Mouse (Mus musculus) spleen, adult 2 months (tissue): ENCODE measurements around the gene Ppm1h. TPM values are rescaled to one million over a fixed set of nuclear protein-coding genes. Genes with fewer than 3 reads are reported as not detected.

Source experiments
- DNase-seq, 2 experiments: peaks; one replicate each; pipeline versions ENCODE4 v3.0.0 to v3.0.0-alpha.2; 2012 to 2021; ENCODE audit warnings: low spot score in 2 of 2, low read depth in 1 of 2
- H3K27ac ChIP-seq: fragments of 200-500 bp; 2 replicates; pipeline ENCODE4 v1.5.1; 2012; ENCODE audit warnings: low read length, inconsistent platforms; ENCODE audit not compliant: insufficient read depth
- H3K27me3 ChIP-seq: fragments of 200-500 bp; 2 replicates; pipeline ENCODE4 v1.6.1; 2012; ENCODE audit warnings: mild to moderate bottlenecking, moderate library complexity, low read length, inconsistent platforms; ENCODE audit not compliant: control insufficient read depth, insufficient read depth
- H3K36me3 ChIP-seq: fragments of 200-500 bp; 2 replicates; pipeline ENCODE4 v1.6.1; 2012; ENCODE audit warnings: mild to moderate bottlenecking, low read length, inconsistent platforms; ENCODE audit not compliant: control insufficient read depth, insufficient read depth
- H3K4me1 ChIP-seq: fragments of 200-500 bp; 2 replicates; pipeline ENCODE4 v1.6.1; 2011; ENCODE audit warnings: inconsistent platforms; ENCODE audit not compliant: control insufficient read depth, insufficient read depth, insufficient read length
- H3K4me3 ChIP-seq: fragments of 200-500 bp; 2 replicates; pipeline ENCODE4 v1.5.1; 2011; ENCODE audit warnings: mild to moderate bottlenecking, inconsistent platforms; ENCODE audit not compliant: insufficient read depth, insufficient read length; ENCODE audit errors: extremely low read depth
- CTCF ChIP-seq: fragments of 200-500 bp; IDR thresholded peaks from 2 replicates; pipeline ENCODE4 v1.5.1; 2011; ENCODE audit warnings: mild to moderate bottlenecking, inconsistent platforms; ENCODE audit not compliant: insufficient read depth, insufficient read length, insufficient replicate concordance; ENCODE audit errors: extremely low read depth
- POLR2A ChIP-seq: fragments of 200-500 bp; IDR thresholded peaks from 2 replicates; pipeline ENCODE4 v1.6.1; 2011; ENCODE audit warnings: low read depth, low read length, inconsistent platforms
- WGBS: fragments of 180-500 bp; shearing (Covaris S2); methylation state at CpG from one replicate; pipeline ENCODE4 v1.1.7; 2018; 5-methylcytosine and 5-hydroxymethylcytosine counted together
- polyA plus RNA-seq: library from polyadenylated mRNA; depleted of rRNA; stranded (reverse); fragments of >200 nt; gene quantifications from 2 replicates; pipeline ENCODE4 v1.2.3, GENCODE M21; 2012

Ppm1h gene
- polyA plus RNA-seq, 1 experiment = 9.7 TPM

GRCm38 (mm10) chr10:122749876-122750275 is 71.3 kb downstream of the Ppm1h start:
- Histone ChIP-seq H3K4me1 (peaks cover 2% of the 10 kb centered on the region; the same call in 1 of the 2 replicates), H3K27ac (no peak overlapping the region), H3K4me3 (no peak overlapping the region), H3K27me3 (no peaks in the 10 kb centered on the region), H3K36me3 (no peaks in the 10 kb centered on the region)
- 90% methylated on average over 7 of the region's 7 CpGs for WGBS
- DNase-seq = no peak
- TF ChIP-seq POLR2A (no peak), CTCF (no peak)

GRCm38 (mm10) chr10:122752950-122753923 is 74.7 kb downstream of the Ppm1h start:
- 75% methylated on average over 17 of the region's 17 CpGs for WGBS
- peak overlapping the region; percentile 28; the same call in 1 of the 2 replicates for H3K27ac ChIP-seq
- no peak for TF ChIP-seq CTCF
- TF ChIP-seq POLR2A = no peak
- no peak for DNase-seq
- no peaks in the 10 kb centered on the region for H3K36me3 ChIP-seq
- no peak overlapping the region for H3K4me3 ChIP-seq
- H3K27me3 ChIP-seq = no peaks in the 10 kb centered on the region
- peaks cover 4% of the 10 kb centered on the region; the same call in 1 of the 2 replicates for H3K4me1 ChIP-seq

GRCm38 (mm10) chr10:122753924-122754307 is 75.4 kb downstream of the Ppm1h start:
- peaks cover 2% of the 10 kb centered on the region; the same call in 1 of the 2 replicates for H3K4me1 ChIP-seq
- no peak for DNase-seq
- H3K27me3 ChIP-seq = no peaks in the 10 kb centered on the region
- H3K36me3 ChIP-seq = no peaks in the 10 kb centered on the region
- H3K4me3 ChIP-seq = no peak overlapping the region
- 71% methylated on average over 2 of the region's 2 CpGs for WGBS
- TF ChIP-seq CTCF (no peak), POLR2A (no peak)
- no peak overlapping the region for H3K27ac ChIP-seq

GRCm38 (mm10) chr10:122754967-122755366 is 76.4 kb downstream of the Ppm1h start:
- Histone ChIP-seq H3K4me3 (no peak overlapping the region), H3K36me3 (no peaks in the 10 kb centered on the region), H3K27ac (no peak overlapping the region), H3K27me3 (no peaks in the 10 kb centered on the region), H3K4me1 (peaks cover 2% of the 10 kb centered on the region; the same call in 1 of the 2 replicates)
- 84% methylated on average over 1 of the region's 1 CpGs for WGBS
- TF ChIP-seq CTCF = no peak
- TF ChIP-seq POLR2A = no peak
- DNase-seq = no peak

GRCm38 (mm10) chr10:122756879-122757530 is 78.4 kb downstream of the Ppm1h start:
- Histone ChIP-seq H3K27ac (0 out of 2 replicates have a peak overlapping the region, but pooled peaks have one; percentile 26), H3K27me3 (no peaks in the 10 kb centered on the region)

GRCm38 (mm10) chr10:122757727-122758126 is 79.2 kb downstream of the Ppm1h start:
- peak overlapping the region; percentile 73 for H3K27ac ChIP-seq

More at GRCm38 (mm10) chr10:122756879-122757530, 78.4 kb downstream of the Ppm1h start:
- no peak for DNase-seq
- WGBS = 75% methylated on average over 7 of the region's 7 CpGs
- Histone ChIP-seq H3K36me3 (no peaks in the 10 kb centered on the region), H3K4me1 (peaks cover 4% of the 10 kb centered on the region; the same call in 1 of the 2 replicates), H3K4me3 (no peak overlapping the region)
- TF ChIP-seq POLR2A = no peak
- TF ChIP-seq CTCF = no peak

More at GRCm38 (mm10) chr10:122757727-122758126, 79.2 kb downstream of the Ppm1h start:
- 87% methylated on average over 12 of the region's 12 CpGs for WGBS
- DNase-seq = no peak
- H3K27me3 ChIP-seq = no peaks in the 10 kb centered on the region
- H3K4me1 ChIP-seq = peaks cover 4% of the 10 kb centered on the region; the same call in 1 of the 2 replicates
- no peak for TF ChIP-seq CTCF
- TF ChIP-seq POLR2A = no peak
- H3K36me3 ChIP-seq = no peaks in the 10 kb centered on the region
- H3K4me3 ChIP-seq = no peak overlapping the region
